Mouse (Mus musculus) brain, embryonic 14.5 days (tissue): ENCODE results near the gene Il31ra.

ENCODE experiments used
- CTCF ChIP-seq: fragments of 200-500 bp; IDR thresholded peaks from 2 replicates; pipeline ENCODE4 v1.5.1; 2012; ENCODE audit warnings: inconsistent platforms, mild to moderate bottlenecking, moderate library complexity, borderline replicate concordance; ENCODE audit not compliant: insufficient read depth, insufficient read length; ENCODE audit errors: extremely low read depth
- POLR2A ChIP-seq: fragments of 200-500 bp; IDR thresholded peaks from 2 replicates; pipeline ENCODE4 v1.6.1; 2012; ENCODE audit warnings: mild to moderate bottlenecking, inconsistent platforms, borderline replicate concordance; ENCODE audit not compliant: poor library complexity, insufficient read depth, insufficient read length, severe bottlenecking; ENCODE audit errors: extremely low read depth

DNA sequence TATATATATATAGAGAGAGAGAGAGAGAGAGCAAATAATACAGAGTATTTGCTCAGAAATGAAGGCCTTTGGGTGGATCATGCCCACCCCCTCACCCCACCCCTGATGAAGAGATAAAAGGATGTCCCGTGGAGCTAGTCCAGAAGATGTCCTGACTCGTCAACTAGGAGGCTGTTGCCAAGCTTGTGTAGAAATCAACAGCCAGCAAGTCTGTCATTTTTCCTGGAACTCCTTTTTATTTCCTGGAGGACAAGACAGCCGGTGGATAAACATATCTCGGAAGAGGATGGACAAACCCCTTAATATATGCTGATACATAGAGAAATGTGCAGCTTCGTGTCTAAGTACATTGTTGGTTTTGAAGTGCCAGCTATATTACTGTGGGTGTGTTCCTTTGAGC is 81.3 kb downstream of the Il31ra start:
- TF ChIP-seq CTCF (no peak), POLR2A (no peak)
